Mouse (Mus musculus) myocyte (in vitro differentiated cells): ENCODE results near the gene B4galt2. TPM values are rescaled to one million over a fixed set of nuclear protein-coding genes. Genes with fewer than 3 reads are reported as not detected.

Experiments
- H3K27me3 ChIP-seq: one replicate; pipeline ENCODE4 v1.6.1; 2011; ENCODE audit not compliant: control insufficient read depth, insufficient read depth, insufficient read length
- H3K36me3 ChIP-seq: one replicate; pipeline ENCODE4 v1.6.1; 2011; ENCODE audit not compliant: control insufficient read depth, insufficient read depth
- H3K4me2 ChIP-seq: one replicate; pipeline ENCODE4 v1.6.1; 2011; ENCODE audit warnings: low read depth, control low read depth
- H3K4me3 ChIP-seq: one replicate; pipeline ENCODE4 v1.5.1; 2011; ENCODE audit warnings: mild to moderate bottlenecking, control low read depth, moderate library complexity
- H3K79me2 ChIP-seq: one replicate; pipeline ENCODE4 v1.6.1; 2011; ENCODE audit not compliant: control insufficient read depth, insufficient read depth
- H3ac ChIP-seq: one replicate; pipeline ENCODE4 v1.6.1; 2011; ENCODE audit not compliant: control insufficient read depth, insufficient read length
- CEBPB ChIP-seq: IDR thresholded peaks from 2 replicates; pipeline ENCODE4 v1.6.1; 2011; ENCODE audit warnings: mild to moderate bottlenecking, moderate library complexity; ENCODE audit not compliant: poor library complexity, insufficient read depth, severe bottlenecking
- E2F4 ChIP-seq: IDR thresholded peaks from one replicate; pipeline ENCODE4 v1.6.1; 2011; ENCODE audit warnings: mild to moderate bottlenecking, control low read depth, moderate library complexity; ENCODE audit not compliant: insufficient read depth
- MAX ChIP-seq: IDR thresholded peaks from one replicate; pipeline ENCODE4 v1.6.1; 2011; ENCODE audit warnings: low read depth, mild to moderate bottlenecking, control low read depth
- MYOD1 ChIP-seq, 3 experiments: IDR thresholded peaks; one replicate each; pipeline ENCODE4 v1.6.1; 2011; ENCODE audit warnings: control low read depth in 2 of 3, low read depth in 2 of 3, mild to moderate bottlenecking in 2 of 3, moderate library complexity in 1 of 3; ENCODE audit not compliant: insufficient read length in 2 of 3, control insufficient read depth in 1 of 3
- MYOG ChIP-seq, 3 experiments: IDR thresholded peaks; one replicate each; pipeline ENCODE4 v1.6.1; 2011; ENCODE audit warnings: control low read depth in 2 of 3, low read depth in 2 of 3, mild to moderate bottlenecking in 2 of 3; ENCODE audit not compliant: insufficient read length in 2 of 3, control insufficient read depth in 1 of 3, insufficient read depth in 1 of 3
- POLR2A ChIP-seq: IDR thresholded peaks from one replicate; pipeline ENCODE4 v1.6.1; 2011; ENCODE audit warnings: low read depth, mild to moderate bottlenecking, control low read depth, moderate library complexity; ENCODE audit not compliant: insufficient read length
- POLR2AphosphoS2 ChIP-seq: IDR thresholded peaks from one replicate; pipeline ENCODE4 v1.6.1; 2011; ENCODE audit warnings: low read depth, control low read depth; ENCODE audit not compliant: insufficient read length
- REST ChIP-seq: IDR thresholded peaks from one replicate; pipeline ENCODE4 v1.6.1; 2011; ENCODE audit warnings: mild to moderate bottlenecking, control low read depth, moderate library complexity; ENCODE audit not compliant: insufficient read depth, insufficient read length
- SRF ChIP-seq: IDR thresholded peaks from one replicate; pipeline ENCODE4 v1.6.1; 2011; ENCODE audit warnings: low read depth; ENCODE audit not compliant: control insufficient read depth, insufficient read length
- TCF12 ChIP-seq: IDR thresholded peaks from one replicate; pipeline ENCODE4 v1.6.1; 2011; ENCODE audit warnings: mild to moderate bottlenecking, control low read depth; ENCODE audit not compliant: poor library complexity, insufficient read depth, severe bottlenecking
- TCF3 ChIP-seq: IDR thresholded peaks from one replicate; pipeline ENCODE4 v1.6.1; 2011; ENCODE audit warnings: low read depth, control low read depth; ENCODE audit not compliant: insufficient read length
- USF1 ChIP-seq: IDR thresholded peaks from one replicate; pipeline ENCODE4 v1.6.1; 2011; ENCODE audit warnings: low read depth, mild to moderate bottlenecking, control low read depth, moderate library complexity
- polyA plus RNA-seq: library from polyadenylated mRNA; unstranded; fragments of >200 nt; fragmentation: generic; extraction: Trizol; gene quantifications from one replicate; pipeline ENCODE4 v1.2.1, GENCODE M21; 2012; ENCODE audit warnings: missing spikeins

B4galt2 gene
- polyA plus RNA-seq, 1 experiment: 41.6 TPM

DNA sequence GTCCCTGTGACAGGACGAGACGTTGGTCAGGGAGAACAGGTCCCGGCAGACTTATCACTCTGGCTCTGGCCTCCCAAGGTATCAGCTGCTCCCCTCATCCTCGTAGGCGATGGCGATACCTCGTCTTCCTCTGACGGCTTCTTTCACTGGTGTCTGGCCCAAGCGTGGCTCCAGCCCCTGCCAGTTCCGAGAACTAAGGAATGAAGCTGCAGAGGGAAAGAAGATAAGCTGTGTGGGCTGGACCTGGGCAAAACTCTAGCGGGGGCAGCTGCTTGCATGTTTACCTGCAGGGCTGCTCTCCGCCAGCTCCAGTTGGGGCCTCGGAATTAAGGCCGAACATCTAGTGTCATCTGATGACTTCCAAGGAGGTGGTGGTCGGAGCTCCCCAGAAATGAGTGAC, 6.2 kb upstream of the B4galt2 start:
- Histone ChIP-seq H3K79me2 (peaks cover 17% of the 10 kb centered on the region), H3ac (no peak overlapping the region), H3K4me3 (no peak overlapping the region), H3K36me3 (peaks cover 6% of the 10 kb centered on the region), H3K27me3 (no peaks in the 10 kb centered on the region), H3K4me2 (no peak overlapping the region)
- TF ChIP-seq USF1: no peak
- no peak for TF ChIP-seq CEBPB
- TF ChIP-seq POLR2A: no peak
- no peak for TF ChIP-seq TCF12
- no peak for TF ChIP-seq TCF3
- no peak for TF ChIP-seq MYOG (IDR thresholded peaks at IDR 0.05; ENCODE audit: control insufficient read depth in 1 of 3, insufficient read depth in 1 of 3, insufficient read length in 2 of 3, low read depth in 2 of 3)
- no peak for TF ChIP-seq POLR2AphosphoS2
- no peak for TF ChIP-seq SRF
- no peak for TF ChIP-seq MAX
- no peak for TF ChIP-seq MYOD1 (IDR thresholded peaks at IDR 0.05; ENCODE audit: control insufficient read depth in 1 of 3, insufficient read length in 2 of 3, low read depth in 2 of 3)
- TF ChIP-seq REST: no peak
- TF ChIP-seq E2F4: no peak

- Histone ChIP-seq H3K4me2 (peak overlapping the region; percentile 96), H3K36me3 (peaks cover 6% of the 10 kb centered on the region), H3K79me2 (peaks cover 24% of the 10 kb centered on the region), H3ac (no peak overlapping the region), H3K4me3 (peak overlapping the region; percentile 66), H3K27me3 (no peaks in the 10 kb centered on the region)
- TF ChIP-seq CEBPB (no peak), POLR2A (no peak), REST (no peak), SRF (no peak), TCF3 (no peak), TCF12 (no peak), MAX (no peak), USF1 (no peak), MYOG (IDR thresholded peaks at IDR 0.05; ENCODE audit: control insufficient read depth in 1 of 3, insufficient read depth in 1 of 3, insufficient read length in 2 of 3, low read depth in 2 of 3) (no peak), POLR2AphosphoS2 (no peak), E2F4 (no peak), MYOD1 (IDR thresholded peaks at IDR 0.05; ENCODE audit: control insufficient read depth in 1 of 3, insufficient read length in 2 of 3, low read depth in 2 of 3) (no peak)
These were observed 4.6 kb upstream of the B4galt2 start for GRCm38 (mm10) chr4:117887920-117888319.

DNA sequence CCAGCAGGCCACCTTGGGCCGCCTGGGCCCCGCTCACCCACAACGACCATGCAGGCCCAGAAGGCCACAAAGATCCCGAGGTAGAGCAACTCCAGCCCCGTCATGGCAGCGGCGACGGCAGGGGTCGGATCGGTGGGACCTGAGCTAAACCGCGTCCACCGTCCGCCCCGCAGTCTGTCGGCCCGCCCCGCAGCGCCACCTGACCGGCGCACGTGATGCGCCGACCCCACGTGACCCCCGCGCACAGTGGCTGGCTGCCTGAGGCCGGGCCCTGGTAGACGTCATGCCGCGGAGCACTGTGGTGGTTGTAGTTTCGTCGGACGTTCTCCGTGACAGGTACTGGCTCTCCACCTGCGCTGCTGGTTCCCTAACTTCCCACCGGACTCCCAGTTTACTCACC, 3.8 kb upstream of the B4galt2 start, which contains the start of gene Atp6v0b:
Atp6v0b (minus strand) TSS at position 201 of the 400 bp plus-strand sequence.
- H3K27me3 ChIP-seq: no peaks in the 10 kb centered on the region
- TF ChIP-seq POLR2AphosphoS2 (peak; percentile 96), E2F4 (peak; percentile 9), REST (no peak), MYOG (IDR thresholded peaks at IDR 0.05; ENCODE audit: control insufficient read depth in 1 of 3, insufficient read depth in 1 of 3, insufficient read length in 2 of 3, low read depth in 2 of 3) (peak in 2 of 3 experiments; percentile 65 to 71), CEBPB (no peak), POLR2A (peak; percentile 97), TCF3 (peak; percentile 43), USF1 (peak; percentile 99), MYOD1 (IDR thresholded peaks at IDR 0.05; ENCODE audit: control insufficient read depth in 1 of 3, insufficient read length in 2 of 3, low read depth in 2 of 3) (peak in 2 of 3 experiments; percentile 32 to 77), TCF12 (no peak), MAX (no peak), SRF (peak; percentile 17)
- H3ac ChIP-seq: peak within 1 kb of the TSS; percentile 60
- H3K79me2 ChIP-seq: peaks cover 24% of the 10 kb centered on the region
- H3K36me3 ChIP-seq: peaks cover 6% of the 10 kb centered on the region
- peak within 1 kb of the TSS; percentile 66 for H3K4me3 ChIP-seq
- peak within 1 kb of the TSS; percentile 96 for H3K4me2 ChIP-seq

GRCm38 (mm10) chr4:117886644-117887043, 3.4 kb upstream of the B4galt2 start:
- H3K4me2 ChIP-seq: peak overlapping the region; percentile 85
- no peaks in the 10 kb centered on the region for H3K27me3 ChIP-seq
- peak overlapping the region; percentile 66 for H3K4me3 ChIP-seq
- H3ac ChIP-seq: peak overlapping the region; percentile 60
- peaks cover 6% of the 10 kb centered on the region for H3K36me3 ChIP-seq
- peaks cover 24% of the 10 kb centered on the region for H3K79me2 ChIP-seq
- TF ChIP-seq POLR2AphosphoS2 (no peak), SRF (no peak), USF1 (no peak), CEBPB (no peak), E2F4 (no peak)

DNA sequence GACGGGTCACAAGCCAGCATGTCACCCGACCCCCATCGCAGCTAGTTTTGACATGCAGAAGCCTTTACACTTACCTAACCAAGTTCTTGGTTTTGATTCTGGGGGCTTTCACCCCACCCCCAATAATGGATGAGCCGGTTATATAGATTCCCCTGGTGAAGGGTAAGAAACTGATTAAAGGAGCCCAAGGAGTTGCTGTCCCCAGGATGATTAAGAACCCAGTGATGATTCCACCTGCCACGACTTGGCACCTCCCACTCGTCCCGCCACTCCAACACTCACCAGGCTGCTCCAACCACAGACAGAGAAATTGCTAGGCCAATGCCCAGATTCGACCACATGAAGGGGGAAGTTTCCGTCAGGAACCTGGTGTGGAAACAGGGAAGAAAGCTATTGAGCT, 2.7 kb upstream of the B4galt2 start:
- H3K27me3 ChIP-seq: no peaks in the 10 kb centered on the region
- H3K36me3 ChIP-seq: peaks cover 6% of the 10 kb centered on the region
- peak overlapping the region; percentile 85 for H3K4me2 ChIP-seq
- no peak for TF ChIP-seq MAX
- no peak for TF ChIP-seq MYOG (IDR thresholded peaks at IDR 0.05; ENCODE audit: control insufficient read depth in 1 of 3, insufficient read depth in 1 of 3, insufficient read length in 2 of 3, low read depth in 2 of 3)
- TF ChIP-seq MYOD1 (IDR thresholded peaks at IDR 0.05; ENCODE audit: control insufficient read depth in 1 of 3, insufficient read length in 2 of 3, low read depth in 2 of 3): peak in 1 of 3 experiments; percentile 34
- TF ChIP-seq CEBPB: no peak
- no peak for TF ChIP-seq TCF12
- H3ac ChIP-seq: no peak overlapping the region
- peak overlapping the region; percentile 66 for H3K4me3 ChIP-seq
- H3K79me2 ChIP-seq: peaks cover 24% of the 10 kb centered on the region
